Mouse (Mus musculus): ENCODE data around the gene Sntg2. TPM values are rescaled to one million over a fixed set of nuclear protein-coding genes. Genes with fewer than 3 reads are reported as not detected.

Gene Sntg2
- polyA plus RNA-seq, 1 experiment from 2014 or later: 0.58 TPM

GRCm38 (mm10) chr12:30216762-30217441 lies 156.3 kb downstream of the Sntg2 start:
- H3K4me3 ChIP-seq: no peak overlapping the region
- no peak for DNase-seq (ENCODE audit: low spot score)
- WGBS: 90% methylated on average over 6 of the region's 6 CpGs
- no peaks in the 10 kb centered on the region for H3K4me1 ChIP-seq
- H3K27me3 ChIP-seq (ENCODE audit: low read depth, poor library complexity, severe bottlenecking): no peaks in the 10 kb centered on the region
- no peaks in the 10 kb centered on the region for H3K9me3 ChIP-seq (replicated peaks)
- H3K27ac ChIP-seq: no peak overlapping the region
- no peaks in the 10 kb centered on the region for H3K36me3 ChIP-seq

GRCm38 (mm10) chr12:30214761-30215160 lies 158.4 kb downstream of the Sntg2 start:
- DNase-seq (ENCODE audit: low spot score): no peak
- Histone ChIP-seq H3K4me3 (no peak overlapping the region), H3K27ac (no peak overlapping the region), H3K36me3 (no peaks in the 10 kb centered on the region), H3K27me3 (ENCODE audit: low read depth, poor library complexity, severe bottlenecking) (no peaks in the 10 kb centered on the region), H3K4me1 (no peaks in the 10 kb centered on the region), H3K9me3 (replicated peaks) (no peaks in the 10 kb centered on the region)
- WGBS: 73% methylated on average over 2 of the region's 2 CpGs

GRCm38 (mm10) chr12:30210388-30210787 lies 162.8 kb downstream of the Sntg2 start:
- WGBS: 87% methylated on average over 2 of the region's 2 CpGs

GRCm38 (mm10) chr12:30208527-30208926 lies 164.6 kb downstream of the Sntg2 start:
- H3K4me1 ChIP-seq: no peaks in the 10 kb centered on the region
- no peaks in the 10 kb centered on the region for H3K36me3 ChIP-seq
- no peak overlapping the region for H3K4me3 ChIP-seq
- DNase-seq (ENCODE audit: low spot score): no peak
- 60% methylated on average over 2 of the region's 2 CpGs for WGBS
- H3K27ac ChIP-seq: no peak overlapping the region
- no peaks in the 10 kb centered on the region for H3K27me3 ChIP-seq (ENCODE audit: low read depth, poor library complexity, severe bottlenecking)
- no peaks in the 10 kb centered on the region for H3K9me3 ChIP-seq (replicated peaks)

More at GRCm38 (mm10) chr12:30210388-30210787, 162.8 kb downstream of the Sntg2 start:
- no peaks in the 10 kb centered on the region for H3K9me3 ChIP-seq (replicated peaks)
- no peaks in the 10 kb centered on the region for H3K4me1 ChIP-seq
- H3K27me3 ChIP-seq (ENCODE audit: low read depth, poor library complexity, severe bottlenecking): no peaks in the 10 kb centered on the region
- H3K36me3 ChIP-seq: no peaks in the 10 kb centered on the region
- no peak for DNase-seq (ENCODE audit: low spot score)
- H3K4me3 ChIP-seq: no peak overlapping the region
- no peak overlapping the region for H3K27ac ChIP-seq

GRCm38 (mm10) chr12:30208087-30208486 lies 165.1 kb downstream of the Sntg2 start:
- Histone ChIP-seq H3K4me3 (no peak overlapping the region), H3K9me3 (replicated peaks) (no peaks in the 10 kb centered on the region), H3K4me1 (no peaks in the 10 kb centered on the region), H3K27me3 (ENCODE audit: low read depth, poor library complexity, severe bottlenecking) (no peaks in the 10 kb centered on the region), H3K27ac (no peak overlapping the region), H3K36me3 (no peaks in the 10 kb centered on the region)
- 83% methylated on average over 5 of the region's 5 CpGs for WGBS
- DNase-seq (ENCODE audit: low spot score): no peak

GRCm38 (mm10) chr12:30204457-30204856 lies 168.7 kb downstream of the Sntg2 start:
- H3K4me3 ChIP-seq: no peak overlapping the region
- 82% methylated on average over 4 of the region's 4 CpGs for WGBS
- no peaks in the 10 kb centered on the region for H3K36me3 ChIP-seq
- no peaks in the 10 kb centered on the region for H3K9me3 ChIP-seq (replicated peaks)
- H3K27me3 ChIP-seq (ENCODE audit: low read depth, poor library complexity, severe bottlenecking): no peaks in the 10 kb centered on the region
- no peak overlapping the region for H3K27ac ChIP-seq
- DNase-seq (ENCODE audit: low spot score): no peak
- H3K4me1 ChIP-seq: no peaks in the 10 kb centered on the region

- 95% methylated on average over 1 of the region's 1 CpGs for WGBS
- no peaks in the 10 kb centered on the region for H3K27me3 ChIP-seq (ENCODE audit: low read depth, poor library complexity, severe bottlenecking)
- no peak overlapping the region for H3K4me3 ChIP-seq
- no peak overlapping the region for H3K27ac ChIP-seq
- no peaks in the 10 kb centered on the region for H3K4me1 ChIP-seq
- DNase-seq (ENCODE audit: low spot score): no peak
- no peaks in the 10 kb centered on the region for H3K36me3 ChIP-seq
- no peaks in the 10 kb centered on the region for H3K9me3 ChIP-seq (replicated peaks)
These were observed 170.4 kb downstream of the Sntg2 start for GRCm38 (mm10) chr12:30202763-30203162.

- Histone ChIP-seq H3K27me3 (ENCODE audit: low read depth, poor library complexity, severe bottlenecking) (no peaks in the 10 kb centered on the region), H3K9me3 (replicated peaks) (no peaks in the 10 kb centered on the region), H3K4me1 (peaks cover 4% of the 10 kb centered on the region; the same call in 1 of the 2 replicates), H3K4me3 (no peak overlapping the region), H3K27ac (no peak overlapping the region), H3K36me3 (no peaks in the 10 kb centered on the region)
- WGBS: 90% methylated on average over 5 of the region's 5 CpGs
- DNase-seq (ENCODE audit: low spot score): no peak
These were observed 172.1 kb downstream of the Sntg2 start for GRCm38 (mm10) chr12:30201031-30201430.

GRCm38 (mm10) chr12:30200621-30201020 lies 172.6 kb downstream of the Sntg2 start:
- no peak overlapping the region for H3K4me3 ChIP-seq
- 92% methylated on average over 7 of the region's 7 CpGs for WGBS

GRCm38 (mm10) chr12:30199735-30200134 lies 173.4 kb downstream of the Sntg2 start:
- Histone ChIP-seq H3K9me3 (replicated peaks) (no peaks in the 10 kb centered on the region), H3K4me3 (no peak overlapping the region), H3K4me1 (peaks cover 4% of the 10 kb centered on the region; the same call in 1 of the 2 replicates), H3K27ac (no peak overlapping the region), H3K27me3 (ENCODE audit: low read depth, poor library complexity, severe bottlenecking) (no peaks in the 10 kb centered on the region), H3K36me3 (no peaks in the 10 kb centered on the region)
- DNase-seq (ENCODE audit: low spot score): no peak
- 30% methylated on average over 2 of the region's 2 CpGs for WGBS

More at GRCm38 (mm10) chr12:30200621-30201020, 172.6 kb downstream of the Sntg2 start:
- no peaks in the 10 kb centered on the region for H3K9me3 ChIP-seq (replicated peaks)
- H3K27ac ChIP-seq: no peak overlapping the region
- H3K4me1 ChIP-seq: peaks cover 4% of the 10 kb centered on the region; the same call in 1 of the 2 replicates
- H3K36me3 ChIP-seq: no peaks in the 10 kb centered on the region
- H3K27me3 ChIP-seq (ENCODE audit: low read depth, poor library complexity, severe bottlenecking): no peaks in the 10 kb centered on the region
- no peak for DNase-seq (ENCODE audit: low spot score)

- H3K27me3 ChIP-seq (ENCODE audit: low read depth, poor library complexity, severe bottlenecking): no peaks in the 10 kb centered on the region
- H3K4me3 ChIP-seq: no peak overlapping the region
- H3K9me3 ChIP-seq (replicated peaks): no peaks in the 10 kb centered on the region
- H3K4me1 ChIP-seq: peaks cover 4% of the 10 kb centered on the region; the same call in 1 of the 2 replicates
- no peak overlapping the region for H3K27ac ChIP-seq
- 80% methylated on average over 1 of the region's 1 CpGs for WGBS
- DNase-seq (ENCODE audit: low spot score): no peak
- H3K36me3 ChIP-seq: no peaks in the 10 kb centered on the region
These were observed 174.9 kb downstream of the Sntg2 start for GRCm38 (mm10) chr12:30198250-30198649.

GRCm38 (mm10) chr12:30181721-30182120 lies 191.5 kb downstream of the Sntg2 start:
- Histone ChIP-seq H3K36me3 (no peaks in the 10 kb centered on the region), H3K4me1 (no peaks in the 10 kb centered on the region), H3K27ac (no peak overlapping the region), H3K4me3 (no peak overlapping the region), H3K27me3 (ENCODE audit: low read depth, poor library complexity, severe bottlenecking) (no peaks in the 10 kb centered on the region), H3K9me3 (replicated peaks) (no peaks in the 10 kb centered on the region)
- 87% methylated on average over 3 of the region's 3 CpGs for WGBS
- no peak for DNase-seq (ENCODE audit: low spot score)

- Histone ChIP-seq H3K27ac (no peak overlapping the region), H3K4me3 (no peak overlapping the region), H3K36me3 (no peaks in the 10 kb centered on the region), H3K4me1 (no peaks in the 10 kb centered on the region), H3K9me3 (replicated peaks) (no peaks in the 10 kb centered on the region), H3K27me3 (ENCODE audit: low read depth, poor library complexity, severe bottlenecking) (no peaks in the 10 kb centered on the region)
- DNase-seq (ENCODE audit: low spot score): no peak
- 84% methylated on average over 1 of the region's 1 CpGs for WGBS
These were observed 193.6 kb downstream of the Sntg2 start for GRCm38 (mm10) chr12:30179623-30180022.

GRCm38 (mm10) chr12:30177966-30178365 lies 195.2 kb downstream of the Sntg2 start:
- no peak overlapping the region for H3K27ac ChIP-seq
- no peak overlapping the region for H3K4me3 ChIP-seq
- no peaks in the 10 kb centered on the region for H3K9me3 ChIP-seq (replicated peaks)
- no peaks in the 10 kb centered on the region for H3K27me3 ChIP-seq (ENCODE audit: low read depth, poor library complexity, severe bottlenecking)
- WGBS: 88% methylated on average over 6 of the region's 6 CpGs
- no peaks in the 10 kb centered on the region for H3K36me3 ChIP-seq
- no peak for DNase-seq (ENCODE audit: low spot score)
- H3K4me1 ChIP-seq: no peaks in the 10 kb centered on the region
